Mouse (Mus musculus) lung, adult 2 months (tissue): ENCODE results near the gene Def8. TPM values are rescaled to one million over a fixed set of nuclear protein-coding genes. Genes with fewer than 3 reads are reported as not detected.
"Not testable (repeated sequence)": the region's sequence is repeated elsewhere in the genome, so short reads cannot be mapped to it uniquely, and the experiment has no call there.

ENCODE experiments used
- DNase-seq: peaks from one replicate; pipeline ENCODE4 v3.0.0; 2022
- H3K4me1 ChIP-seq: fragments of 200-500 bp; 2 replicates; pipeline ENCODE4 v1.6.1; 2011; ENCODE audit warnings: low read length; ENCODE audit not compliant: control insufficient read depth, insufficient read depth
- H3K4me3 ChIP-seq: fragments of 200-500 bp; replicated peaks from 2 replicates; pipeline ENCODE3; 2011; ENCODE audit warnings: low read depth, mild to moderate bottlenecking, control low read depth, low read length; ENCODE audit errors: extremely low read depth
- CTCF ChIP-seq: fragments of 200-500 bp; IDR thresholded peaks from 2 replicates; pipeline ENCODE4 v1.5.1; 2011; ENCODE audit warnings: mild to moderate bottlenecking, low read length, control low read depth; ENCODE audit not compliant: insufficient read depth
- POLR2A ChIP-seq: fragments of 200-500 bp; IDR thresholded peaks from 2 replicates; pipeline ENCODE4 v1.6.1; 2011; ENCODE audit warnings: low read depth, mild to moderate bottlenecking, control low read depth, low read length, borderline replicate concordance; ENCODE audit errors: extremely low read depth
- WGBS: fragments of 180-500 bp; shearing (Covaris S2); methylation state at CpG from one replicate; pipeline ENCODE4 v1.1.7; 2018; 5-methylcytosine and 5-hydroxymethylcytosine counted together
- polyA plus RNA-seq: library from polyadenylated mRNA; depleted of rRNA; stranded (reverse); fragments of >200 nt; gene quantifications from 2 replicates; pipeline ENCODE4 v1.2.3, GENCODE M21; 2012

The Def8 gene
- polyA plus RNA-seq, 1 experiment: 30.9 TPM

GRCm38 (mm10) chr8:123411246-123411645 is 12.1 kb upstream of the Def8 start, which contains the start of gene Tubb3:
Gene Tubb3 (plus strand): TSS chr8:123411424.
- no peak for DNase-seq
- H3K4me1 ChIP-seq: no peaks in the 10 kb centered on the region
- no peak within 1 kb of the TSS for H3K4me3 ChIP-seq
- under 1% methylated on average over 29 of the region's 29 CpGs for WGBS
- no peak for TF ChIP-seq POLR2A
- no peak for TF ChIP-seq CTCF

DNA sequence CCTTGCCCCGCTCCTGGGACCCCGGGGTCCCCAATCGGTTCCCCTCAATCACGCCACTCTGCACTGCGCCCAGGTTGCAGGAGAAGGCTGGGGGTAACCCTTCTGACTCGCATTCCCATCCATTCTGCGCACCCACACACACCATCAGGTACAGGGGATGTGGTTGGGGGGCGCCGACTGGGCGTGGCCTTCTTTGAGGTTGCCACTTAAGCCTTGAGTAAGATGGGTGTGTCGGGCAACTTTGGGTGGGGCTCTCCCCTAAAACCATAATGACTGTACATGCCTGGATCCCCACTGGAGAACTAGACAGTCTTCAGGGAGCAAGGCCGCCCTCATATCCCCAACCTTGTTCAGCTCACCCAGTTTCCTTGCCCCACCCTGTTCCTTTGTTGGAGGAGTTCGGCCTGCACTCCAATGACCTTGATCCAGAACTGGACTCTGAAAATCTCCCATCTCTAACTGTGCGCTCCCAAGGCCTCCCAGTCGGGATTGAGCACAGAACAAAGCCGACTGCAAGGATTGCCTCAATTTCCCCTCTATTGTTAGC is 11.5 kb upstream of the Def8 start:
- WGBS: 13% methylated on average over 16 of the region's 16 CpGs
- Histone ChIP-seq H3K4me1 (no peaks in the 10 kb centered on the region), H3K4me3 (no peak overlapping the region)

DNA sequence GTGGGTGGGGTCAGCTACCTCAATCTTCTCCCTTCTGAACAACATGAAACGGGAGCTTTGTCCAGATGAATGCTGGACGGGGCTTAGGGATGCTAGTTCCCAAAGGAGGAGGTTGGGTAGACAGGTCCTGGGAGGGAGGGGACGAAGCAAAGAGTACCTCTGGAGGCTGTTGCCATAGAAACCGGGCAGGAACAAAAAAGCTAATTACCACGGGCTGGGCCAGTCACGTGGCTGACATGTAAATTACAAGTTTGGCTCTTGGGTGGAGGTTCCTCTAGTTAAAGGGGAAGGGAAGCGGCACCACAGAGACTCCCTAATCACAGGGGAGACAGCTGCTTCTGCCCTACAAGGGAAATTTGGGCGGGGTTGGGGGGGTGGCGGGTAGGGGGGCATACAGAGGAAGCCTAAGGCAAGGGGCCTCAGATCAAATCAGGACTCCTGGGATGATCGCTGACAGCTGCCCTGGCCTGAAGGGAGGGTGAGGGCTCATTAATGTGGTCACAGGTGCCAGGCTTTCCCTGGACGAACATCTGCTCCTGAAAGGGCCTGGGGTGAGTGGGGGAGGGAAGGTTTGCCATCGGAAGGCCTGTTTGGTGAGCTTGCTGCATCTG is 10.7 kb upstream of the Def8 start:
- WGBS: 5% methylated on average over 12 of the region's 12 CpGs
- no peak overlapping the region for H3K4me3 ChIP-seq
- no peak for DNase-seq
- no peaks in the 10 kb centered on the region for H3K4me1 ChIP-seq
- no peak for TF ChIP-seq CTCF
- no peak for TF ChIP-seq POLR2A

More for the DNA sequence above, 11.5 kb upstream of the Def8 start:
- TF ChIP-seq POLR2A: no peak
- no peak for DNase-seq

DNA sequence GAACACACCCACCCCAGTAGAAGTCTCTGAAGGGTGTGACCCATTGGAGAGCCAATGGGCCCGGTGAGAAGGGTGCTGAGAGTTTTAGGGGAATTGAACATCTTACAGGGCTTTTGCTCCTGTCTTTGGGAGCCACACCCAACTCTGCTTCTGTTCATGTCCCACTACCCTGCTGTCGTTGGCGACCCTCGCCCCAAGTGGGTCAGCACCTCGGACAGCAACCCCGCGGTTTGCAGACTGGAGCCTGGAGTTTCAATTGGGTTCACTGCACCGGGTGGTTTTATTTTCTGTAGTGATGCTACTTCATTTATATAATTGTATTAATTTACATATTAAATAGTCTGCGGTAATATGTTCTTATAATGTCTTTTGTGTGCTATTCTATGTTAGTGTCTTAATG is 9.1 kb upstream of the Def8 start:
- Histone ChIP-seq H3K4me3 (no peak overlapping the region), H3K4me1 (no peaks in the 10 kb centered on the region)
- WGBS: 12% methylated on average over 9 of the region's 9 CpGs
- no peak for TF ChIP-seq POLR2A
- no peak for TF ChIP-seq CTCF
- no peak for DNase-seq

DNA sequence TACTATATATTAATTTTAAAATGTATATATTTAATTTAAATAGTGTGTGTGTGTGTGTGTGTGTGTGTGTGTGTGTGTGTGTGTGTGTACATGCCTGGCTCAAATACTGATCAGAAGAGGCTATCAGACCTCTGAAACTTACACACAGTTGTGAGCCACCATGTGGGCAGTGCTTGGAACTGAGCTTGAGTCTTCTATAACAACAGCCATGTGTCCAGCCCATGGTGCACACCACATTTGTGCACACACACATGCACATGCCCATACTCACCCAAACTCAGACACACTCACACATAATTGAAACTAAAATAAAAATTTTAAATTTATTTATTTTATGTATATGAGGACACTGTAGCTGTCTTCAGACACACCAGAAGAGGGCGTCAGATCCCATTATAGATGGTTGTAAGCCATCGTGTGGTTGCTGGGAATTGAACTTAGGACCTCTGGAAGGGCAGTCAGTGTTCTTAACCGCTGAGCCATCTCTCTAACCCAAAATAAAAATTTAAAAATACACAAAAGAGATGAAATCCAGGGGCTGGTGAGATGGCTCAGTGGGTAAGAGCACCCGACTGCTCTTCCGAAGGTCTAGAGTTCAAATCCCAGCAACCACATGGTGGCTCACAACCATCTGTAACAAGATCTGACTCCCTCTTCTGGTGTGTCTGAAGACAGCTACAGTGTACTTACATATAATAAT is 8.2 kb upstream of the Def8 start:
- not testable (repeated sequence) for H3K4me1 ChIP-seq, H3K4me3 ChIP-seq, DNase-seq
- 74% methylated on average over 5 of the region's 5 CpGs for WGBS

DNA sequence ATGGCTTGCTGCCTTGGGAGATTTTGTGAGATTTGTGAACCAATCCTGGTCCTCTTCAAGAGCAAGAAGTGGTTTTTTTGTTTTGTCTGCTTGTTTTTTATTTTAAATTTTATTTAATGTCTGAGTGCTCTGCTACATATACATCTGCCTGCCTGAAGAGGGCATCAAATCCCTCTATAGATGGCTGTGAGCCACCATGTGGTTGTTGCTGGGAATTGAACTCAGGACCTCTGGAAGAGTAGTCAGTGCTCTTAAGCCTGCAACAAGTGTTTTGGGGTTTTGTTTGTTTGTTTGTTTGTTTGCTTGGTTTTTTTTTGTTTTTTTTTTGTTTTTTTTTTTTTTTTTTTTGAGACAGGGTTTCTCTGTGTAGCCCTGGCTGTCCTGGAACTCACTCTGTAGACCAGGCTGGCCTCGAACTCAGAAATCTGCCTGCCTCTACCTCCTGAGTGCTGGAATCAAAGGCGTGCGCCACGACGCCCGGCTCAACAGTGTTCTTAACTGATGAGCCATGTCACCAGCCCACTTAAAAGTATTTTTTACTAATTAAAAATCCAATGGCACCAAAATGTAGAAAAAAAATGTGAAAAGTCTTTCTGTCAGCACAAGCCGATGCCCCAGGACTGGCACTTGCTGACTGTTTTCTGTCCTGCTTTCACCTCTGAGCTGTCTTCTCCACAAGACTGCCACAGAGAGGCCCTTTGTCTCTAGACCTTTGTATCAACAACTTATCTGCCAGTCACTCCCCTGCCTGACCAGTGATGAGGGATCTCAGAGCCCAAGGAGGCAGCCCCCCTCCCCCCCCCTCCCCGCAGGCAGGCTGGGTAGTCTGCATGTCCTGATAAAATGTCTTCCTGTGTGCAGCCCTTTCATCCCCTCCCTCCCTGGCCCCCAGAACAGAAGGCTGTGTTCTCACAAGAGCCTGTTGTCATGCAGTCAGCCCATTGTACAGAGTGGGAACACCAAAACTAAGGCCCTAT is 7.1 kb upstream of the Def8 start:
- H3K4me1 ChIP-seq: no peaks in the 10 kb centered on the region
- H3K4me3 ChIP-seq: no peak overlapping the region
- DNase-seq: no peak
- TF ChIP-seq POLR2A (no peak), CTCF (no peak)
- 73% methylated on average over 8 of the region's 8 CpGs for WGBS

- TF ChIP-seq CTCF (no peak), POLR2A (no peak)
- Histone ChIP-seq H3K4me1 (no peaks in the 10 kb centered on the region), H3K4me3 (no peak overlapping the region)
- no peak for DNase-seq
- 72% methylated on average over 8 of the region's 8 CpGs for WGBS
Observed at GRCm38 (mm10) chr8:123416944-123417555, 6.3 kb upstream of the Def8 start.

DNA sequence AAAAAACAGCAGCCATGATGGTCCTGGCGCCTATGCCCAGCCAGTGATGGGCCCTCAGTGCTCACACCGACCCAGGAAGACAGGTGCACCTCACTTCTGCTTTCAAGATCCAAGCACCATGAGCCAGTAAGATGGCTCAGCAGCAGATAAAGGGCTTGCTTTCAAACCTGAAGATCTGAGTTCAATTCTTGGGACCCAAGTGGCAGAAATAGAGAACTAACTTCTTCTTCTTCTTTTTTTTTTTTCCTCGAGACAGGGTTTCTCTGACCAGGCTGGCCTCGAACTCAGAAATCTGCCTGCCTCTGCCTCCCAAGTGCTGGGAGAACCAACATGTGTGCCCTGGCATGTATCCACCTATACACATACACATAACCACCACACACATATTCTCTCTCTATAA is 3.6 kb upstream of the Def8 start:
- TF ChIP-seq POLR2A (no peak), CTCF (no peak)
- 77% methylated on average over 4 of the region's 4 CpGs for WGBS
- DNase-seq: no peak
- no peaks in the 10 kb centered on the region for H3K4me1 ChIP-seq
- H3K4me3 ChIP-seq: no peak overlapping the region
